Mouse (Mus musculus): ENCODE measurements at regions not wholly inside any gene's neighbourhood (a gene's known extent, or its start where the extent isn't known, plus 50 kb on each side); places are given as distances from the start of the nearest gene placed in this dataset.

DNA sequence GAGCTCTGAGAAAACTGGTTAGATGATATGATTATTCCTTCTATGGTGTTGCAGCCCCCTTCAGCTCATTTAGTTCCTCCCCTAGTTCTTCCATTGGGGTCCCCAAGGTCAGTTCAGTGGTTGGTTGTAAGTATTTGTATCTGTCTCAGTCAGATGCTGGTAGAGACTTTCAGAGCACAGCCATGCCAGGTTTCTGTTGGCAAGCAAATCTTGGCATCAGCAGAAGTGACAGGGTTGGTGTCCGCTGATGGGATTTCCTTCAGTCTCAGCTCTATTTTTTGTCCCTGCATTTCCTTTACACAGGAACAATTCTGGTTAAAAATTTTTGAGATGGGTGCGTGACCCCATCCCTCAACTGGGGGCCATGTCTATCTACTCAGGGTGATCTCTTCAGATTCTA, 55.3 kb upstream of the Spaca1 start:
- no peak for DNase-seq

DNA sequence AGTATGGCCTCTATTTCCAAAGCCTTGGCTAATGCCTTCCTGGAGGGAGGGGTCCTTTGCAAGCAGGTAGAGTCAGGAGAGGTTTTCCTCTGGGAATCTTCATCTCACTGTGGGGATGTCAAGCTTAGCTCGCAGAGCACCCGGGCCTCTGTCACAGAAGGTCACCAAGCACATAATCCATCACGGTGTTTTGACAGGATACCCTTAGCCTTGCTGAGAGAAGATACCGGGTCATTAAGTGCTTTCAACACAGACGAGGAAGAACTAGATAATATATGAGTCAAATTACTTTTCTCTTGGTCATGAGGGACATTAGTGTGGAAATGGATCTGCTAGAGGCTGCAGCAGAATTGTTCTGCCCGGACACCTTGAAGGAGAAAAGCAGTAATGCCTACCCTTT, 64.3 kb upstream of the Spaca1 start:
- DNase-seq, result no peak

DNA sequence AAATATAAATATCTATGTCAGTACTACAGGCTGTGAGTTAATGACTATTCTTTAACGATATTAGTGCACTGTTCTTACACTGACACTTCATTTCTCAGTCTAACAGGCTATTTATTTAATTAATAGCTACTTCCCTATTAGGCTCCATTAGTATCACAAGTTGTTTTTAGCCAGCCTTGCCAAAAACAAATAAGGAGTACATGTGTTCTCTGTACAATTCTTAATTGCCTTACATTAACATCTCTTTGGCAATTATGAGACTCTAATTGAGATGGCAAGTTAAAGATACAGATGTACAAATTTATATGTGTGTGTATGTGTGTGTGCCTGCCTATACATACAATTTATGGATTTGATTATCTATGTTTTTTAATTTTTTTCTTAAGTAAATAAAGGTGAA, 67.1 kb upstream of the Spaca1 start:
- DNase-seq, result no peak

DNA sequence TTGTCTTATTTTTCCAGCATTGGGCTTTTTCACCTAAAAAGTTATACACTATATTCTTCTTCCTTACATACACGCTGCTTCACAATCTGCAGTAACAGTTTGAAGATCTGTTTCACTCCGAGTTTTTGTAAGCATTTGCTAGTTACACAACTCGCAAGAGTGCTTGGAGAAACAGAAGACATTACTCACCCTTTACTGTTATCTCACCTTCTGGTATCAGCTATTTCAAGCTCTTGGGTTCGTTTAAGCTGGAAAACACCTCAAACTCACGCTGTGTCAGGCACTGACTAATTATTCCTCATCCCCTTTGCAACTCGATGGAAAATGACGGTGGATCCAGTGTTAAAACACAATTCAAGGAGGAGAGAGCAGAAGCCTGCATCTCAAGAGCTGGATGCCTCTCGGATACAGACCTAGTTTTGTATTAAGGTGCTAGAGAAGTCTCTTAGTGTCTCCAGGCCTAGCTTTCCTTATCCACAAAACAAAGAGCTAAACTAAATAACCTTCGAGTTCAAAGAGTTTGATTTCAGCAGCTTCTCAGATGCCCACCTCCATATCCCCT, 73.0 kb upstream of the Spaca1 start:
- DNase-seq, result no peak

DNA sequence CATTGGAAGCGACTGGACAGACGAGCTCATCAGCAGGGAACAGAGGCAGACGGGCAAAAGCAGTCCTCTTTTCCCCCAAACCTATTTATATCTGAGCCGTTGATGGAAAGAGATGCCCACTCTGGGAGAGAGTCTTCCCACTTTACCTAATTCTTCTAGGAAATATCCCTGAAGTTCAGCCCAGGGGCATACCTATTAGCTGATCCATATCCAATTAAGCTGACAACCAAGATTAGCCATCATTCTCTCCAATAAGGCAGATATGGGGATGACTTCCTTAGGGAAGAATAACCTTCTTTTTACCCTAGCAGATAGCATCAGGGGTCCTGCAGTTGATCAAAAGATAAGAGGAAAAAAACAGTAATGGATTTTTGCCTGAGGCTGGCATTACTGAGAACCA, 78.2 kb upstream of the Spaca1 start:
- no peak for DNase-seq

DNA sequence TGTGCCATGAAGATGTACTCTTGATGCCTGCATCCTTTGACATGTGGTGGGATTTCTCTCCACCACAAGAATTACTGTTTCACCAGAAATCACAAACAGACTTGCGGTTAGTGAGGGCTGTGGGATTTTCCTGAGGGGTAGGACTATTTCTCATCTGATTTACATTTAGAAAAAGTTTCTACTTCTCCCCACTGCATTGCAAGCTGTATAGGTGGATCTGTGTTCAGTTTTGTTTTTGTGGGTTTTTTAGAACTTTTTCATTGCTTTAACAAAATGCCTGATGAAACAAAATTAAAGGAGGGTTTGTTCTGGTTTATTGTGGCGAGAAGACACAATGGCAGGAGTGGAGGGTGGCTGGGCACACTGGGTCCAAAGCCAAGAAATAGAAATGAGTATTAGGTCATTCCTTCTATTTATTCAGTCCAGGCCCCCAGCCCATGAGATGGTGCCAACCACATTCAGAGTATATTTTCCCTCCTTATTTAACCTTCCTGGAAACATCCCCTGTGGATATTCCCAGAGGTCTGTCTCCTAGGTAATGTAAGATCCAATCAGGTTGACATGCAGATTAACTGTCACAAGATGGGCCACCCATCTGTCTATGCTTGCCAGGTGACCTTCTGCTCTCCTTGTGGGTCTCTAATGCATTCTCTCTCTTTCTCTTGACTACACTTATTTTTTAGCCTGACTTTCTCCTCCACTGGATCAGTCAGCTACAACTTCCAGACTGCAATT, 96.3 kb upstream of the Spaca1 start:
- DNase-seq, result no peak

DNA sequence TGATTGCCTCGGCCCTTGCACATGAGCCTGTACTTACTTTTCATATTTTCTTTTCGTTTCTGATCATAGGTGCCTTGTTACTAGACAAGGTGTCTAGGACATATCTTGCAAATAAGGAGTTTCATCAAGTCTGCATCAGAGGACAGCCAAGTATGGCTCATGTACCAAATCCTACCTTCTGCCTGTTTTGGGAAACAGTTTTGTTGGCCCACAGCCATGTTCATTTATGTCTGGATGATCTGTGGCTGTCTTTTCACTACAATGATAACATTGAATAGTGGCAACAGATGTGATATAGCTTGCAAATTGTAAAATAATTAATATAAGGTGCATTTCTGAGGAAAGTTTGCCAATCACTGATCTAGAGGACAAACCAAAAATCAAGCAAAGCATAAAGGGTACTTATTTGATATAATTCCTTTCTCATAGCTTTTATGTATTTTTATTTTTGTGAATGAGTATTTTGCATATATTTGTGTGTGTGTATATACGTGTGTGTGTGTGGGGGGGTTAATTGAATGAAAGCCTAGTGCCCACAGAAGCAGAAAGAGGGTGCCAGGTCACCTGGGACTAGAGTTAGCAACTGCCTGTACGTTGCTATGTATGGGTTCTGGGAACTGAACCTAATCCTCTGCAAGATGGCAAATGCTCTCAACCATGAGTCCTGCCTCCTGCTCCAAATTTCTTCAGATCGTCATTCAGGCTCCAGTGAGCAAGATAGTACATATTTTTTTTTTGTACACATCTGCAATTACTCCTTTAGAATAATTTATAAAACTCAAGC, 99.2 kb upstream of the Spaca1 start:
- DNase-seq, result no peak

DNA sequence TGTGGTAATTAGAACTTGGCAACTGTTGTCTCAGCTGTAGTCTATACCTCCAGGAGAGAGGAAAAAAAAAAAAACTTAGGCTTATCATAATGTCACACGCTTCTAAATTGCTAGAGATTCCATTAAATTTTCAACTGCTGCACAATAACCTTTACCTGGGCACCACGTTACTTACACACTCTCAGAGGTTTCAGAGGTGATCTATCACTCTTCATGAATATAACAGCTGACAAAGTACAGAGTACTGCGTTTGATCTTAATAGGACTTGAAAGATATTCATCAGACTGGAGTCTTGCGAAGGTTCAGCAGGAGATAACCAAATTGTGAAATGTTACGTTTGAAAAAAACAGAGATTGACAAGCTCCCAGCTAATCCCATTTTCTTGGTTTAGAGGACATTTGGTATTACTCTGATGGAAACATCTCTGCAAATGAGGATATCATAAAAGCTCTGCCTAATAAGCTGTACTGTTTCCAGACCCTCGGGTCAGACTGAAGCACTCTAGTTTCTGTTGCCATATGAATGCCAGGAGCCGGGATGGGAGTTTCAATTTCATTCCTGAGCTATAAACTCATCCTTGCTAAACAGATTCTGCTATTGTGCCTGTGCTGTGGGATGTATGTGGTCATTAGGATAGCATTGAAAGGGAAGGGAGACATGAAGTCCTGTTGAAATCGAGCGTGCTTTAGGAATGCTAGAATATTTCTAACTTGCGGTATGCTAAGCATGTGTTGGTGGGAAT, 101.8 kb upstream of the Spaca1 start:
- DNase-seq, result no peak

DNA sequence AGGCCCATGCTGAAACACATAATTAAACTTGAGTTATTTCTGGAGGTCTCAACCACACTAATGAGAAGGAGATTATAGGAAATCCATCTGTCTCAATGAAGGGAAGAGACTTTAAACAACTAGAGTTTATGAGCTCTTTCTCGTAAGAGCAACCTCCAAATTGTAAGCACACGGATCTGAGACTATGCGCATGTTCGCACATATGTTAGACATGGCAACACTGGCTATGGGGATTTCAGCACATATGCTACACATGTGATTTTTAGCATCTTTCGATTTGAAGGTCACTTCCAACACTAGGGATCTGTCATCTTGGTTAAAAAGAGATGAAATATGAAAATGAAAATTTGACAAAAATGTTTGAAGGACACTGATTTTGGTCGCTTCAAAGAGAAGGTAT, 105.5 kb upstream of the Spaca1 start:
- no peak for DNase-seq

DNA sequence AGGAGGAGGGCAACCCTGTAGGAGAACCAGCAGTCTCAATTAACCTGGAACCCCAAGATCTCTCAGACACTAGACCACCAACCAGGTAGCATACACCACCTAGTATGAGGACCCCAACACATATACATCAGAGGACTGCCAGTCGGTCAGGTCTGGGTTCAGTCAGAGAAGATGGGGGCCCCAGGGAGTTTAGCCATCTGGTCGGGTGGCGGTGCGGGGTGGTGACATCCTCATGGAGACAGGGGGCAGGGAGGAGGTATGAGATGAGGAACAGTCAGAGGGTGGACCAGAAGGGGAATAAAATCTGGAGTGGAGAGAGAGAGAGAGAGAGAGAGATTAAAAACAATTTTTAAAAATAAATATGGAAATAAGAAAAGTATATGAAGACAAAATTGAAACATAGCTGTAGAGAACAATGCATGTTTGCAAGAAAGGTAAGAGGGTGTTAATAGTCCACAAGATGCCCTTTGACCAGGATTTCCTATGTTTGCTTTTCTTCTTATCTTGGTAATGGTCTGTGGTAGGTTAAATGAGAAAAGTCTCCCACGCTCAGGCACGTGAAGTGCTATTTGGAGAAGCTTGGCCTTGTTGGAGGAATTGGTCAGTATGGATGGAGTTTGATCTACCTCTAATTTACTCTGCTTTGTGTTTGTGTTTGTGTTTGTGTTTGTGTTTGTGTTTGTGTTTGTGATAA, 108.0 kb upstream of the Spaca1 start:
- DNase-seq, result no peak

DNA sequence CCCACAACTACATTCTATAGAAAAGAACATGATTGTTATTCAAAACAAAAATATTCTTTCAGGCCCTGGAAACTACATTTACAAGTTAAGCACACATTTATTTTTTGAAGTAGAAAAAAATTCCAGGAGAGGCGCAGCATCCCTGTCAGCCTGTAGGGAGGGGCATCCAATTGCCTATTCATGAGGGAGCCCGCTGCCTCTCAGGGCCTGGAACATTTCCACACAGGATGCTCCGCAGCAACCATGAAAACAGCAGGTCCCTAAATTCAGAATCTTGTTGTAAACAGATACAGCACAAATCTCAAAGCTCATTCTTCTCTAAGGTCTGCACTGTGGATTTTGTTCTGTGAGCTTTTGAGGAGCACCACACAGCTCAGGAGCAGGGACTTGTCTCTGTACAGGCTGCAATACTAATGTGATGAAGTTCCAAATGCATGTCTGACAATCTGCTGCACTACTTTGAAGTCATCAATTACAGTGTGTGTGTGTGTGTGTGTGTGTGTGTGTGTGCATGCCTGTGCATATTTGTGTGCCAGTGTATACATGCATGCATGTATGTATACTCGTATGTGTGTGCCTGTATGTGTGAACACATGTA, 121.4 kb upstream of the Spaca1 start:
- DNase-seq, result no peak

DNA sequence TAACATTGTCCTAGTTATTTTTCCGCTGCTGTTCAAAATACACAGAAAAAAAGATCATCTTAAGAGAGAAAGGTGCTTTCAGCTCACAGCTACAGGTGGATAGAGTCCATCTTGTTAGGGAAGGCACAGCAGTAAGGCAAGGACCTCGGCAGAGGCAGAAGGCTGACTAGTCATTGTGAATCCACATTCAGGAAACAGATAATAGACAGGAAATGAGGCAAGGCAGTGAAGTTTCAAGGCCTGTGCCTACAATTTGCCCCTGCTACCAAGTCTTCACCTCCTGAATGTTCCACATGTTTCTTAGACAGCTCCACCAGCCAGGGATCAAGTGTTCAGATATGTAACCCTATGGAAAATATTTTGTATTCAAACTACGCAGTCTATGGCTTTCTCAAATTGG, 122.0 kb upstream of the Spaca1 start:
- no peak for DNase-seq

DNA sequence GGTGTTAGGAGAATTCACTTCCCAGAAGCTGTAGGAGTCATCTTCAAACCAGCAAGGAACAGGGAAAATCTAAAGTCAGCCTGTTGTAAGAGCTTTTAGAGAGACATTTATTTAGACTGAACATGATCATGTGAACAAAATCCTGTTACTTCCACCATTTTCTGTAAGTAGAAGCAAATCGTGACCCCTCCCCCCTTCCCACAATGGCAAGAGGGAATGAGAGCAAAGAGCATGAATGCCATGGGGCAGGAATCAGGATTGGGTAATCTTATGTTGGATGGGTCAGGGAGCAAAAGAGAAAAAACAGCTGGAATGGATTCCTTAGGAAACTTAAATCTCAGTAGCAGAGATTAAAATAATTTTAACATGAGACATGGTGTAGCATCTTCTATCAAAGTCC, 127.4 kb upstream of the Spaca1 start:
- DNase-seq, result no peak

DNA sequence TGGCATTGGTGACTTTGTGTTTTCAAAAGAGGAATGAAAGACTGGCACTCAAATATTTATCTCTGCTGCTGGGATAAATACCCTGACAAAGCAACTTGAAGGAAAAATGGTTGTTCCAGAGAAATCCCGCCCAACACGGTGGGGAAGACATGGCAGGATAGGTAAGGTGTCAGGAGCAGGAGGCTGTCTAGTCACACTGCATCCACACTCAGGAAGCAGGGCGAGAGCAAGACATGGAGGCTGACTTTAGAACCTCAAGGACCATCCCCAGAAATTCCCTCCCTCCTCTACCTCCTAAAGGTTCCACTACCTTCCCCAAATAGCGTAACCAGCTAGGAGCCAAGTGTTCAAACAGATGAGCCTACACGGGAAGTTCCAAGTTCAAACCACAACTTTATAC, 136.5 kb upstream of the Spaca1 start:
- DNase-seq, result no peak

DNA sequence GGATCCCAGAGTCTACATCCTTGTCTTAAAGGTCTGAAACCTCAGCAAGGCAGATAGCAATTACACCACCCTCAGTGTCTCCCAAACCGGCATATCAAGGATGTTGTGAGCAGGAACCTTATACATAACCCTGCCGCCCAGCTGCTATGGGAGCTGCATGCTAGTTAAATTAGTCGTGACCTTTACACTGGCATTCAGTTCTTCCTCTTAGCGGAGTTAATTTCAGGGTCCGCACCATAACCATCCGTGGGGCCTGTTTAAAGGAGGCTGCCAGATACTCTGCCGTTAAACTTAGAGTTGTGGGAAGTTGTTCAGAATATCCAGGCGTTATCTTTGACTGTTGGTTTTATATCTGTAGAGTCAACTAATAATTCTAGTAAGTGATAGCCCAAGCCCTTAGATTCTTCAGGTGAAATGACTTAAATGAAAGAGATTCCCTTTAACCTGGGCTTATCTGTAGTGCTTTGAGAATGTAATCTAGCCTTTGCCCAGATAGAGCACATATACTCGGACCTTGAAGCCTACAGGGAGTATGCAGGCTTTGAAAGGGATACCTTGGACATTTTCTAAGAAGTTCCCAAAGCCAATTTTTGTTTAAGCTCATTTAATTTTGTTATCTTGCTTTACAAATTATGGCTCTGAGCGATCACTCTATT, 153.3 kb upstream of the Spaca1 start:
- no peak for DNase-seq

DNA sequence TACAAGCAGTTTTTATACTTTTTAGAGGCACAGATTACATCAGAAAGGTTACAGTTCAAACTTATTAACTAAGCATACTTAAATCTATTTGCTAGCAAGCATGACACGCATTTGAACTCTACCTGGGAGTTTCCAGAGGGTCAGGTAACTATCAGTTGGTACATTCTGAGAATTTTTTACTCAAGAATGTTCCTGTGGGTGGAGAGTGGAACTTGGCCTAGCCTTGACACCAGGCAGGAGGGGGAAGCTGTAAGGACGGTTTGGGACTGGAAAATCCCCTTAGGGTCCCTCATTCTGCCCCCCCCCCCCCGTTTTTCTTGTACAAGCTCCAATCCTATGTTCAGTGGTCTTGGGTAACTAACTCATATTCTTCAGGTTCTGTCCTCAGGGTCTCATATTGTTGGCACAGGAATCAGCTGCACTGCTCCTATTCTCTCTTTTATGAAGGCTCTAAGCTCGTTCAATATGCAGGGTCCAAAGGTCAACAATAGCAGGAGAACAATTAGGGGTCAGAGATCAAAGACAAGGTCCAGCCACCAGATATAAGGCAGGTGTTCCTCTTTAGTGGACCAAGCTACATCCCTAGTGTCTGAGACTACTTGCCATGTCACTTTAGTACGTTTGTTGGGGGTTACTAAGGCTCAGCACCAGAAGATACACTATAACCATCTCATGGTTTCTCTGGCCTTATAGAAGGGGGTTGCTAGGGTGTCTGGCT, 159.3 kb upstream of the Spaca1 start:
- DNase-seq, result no peak

DNA sequence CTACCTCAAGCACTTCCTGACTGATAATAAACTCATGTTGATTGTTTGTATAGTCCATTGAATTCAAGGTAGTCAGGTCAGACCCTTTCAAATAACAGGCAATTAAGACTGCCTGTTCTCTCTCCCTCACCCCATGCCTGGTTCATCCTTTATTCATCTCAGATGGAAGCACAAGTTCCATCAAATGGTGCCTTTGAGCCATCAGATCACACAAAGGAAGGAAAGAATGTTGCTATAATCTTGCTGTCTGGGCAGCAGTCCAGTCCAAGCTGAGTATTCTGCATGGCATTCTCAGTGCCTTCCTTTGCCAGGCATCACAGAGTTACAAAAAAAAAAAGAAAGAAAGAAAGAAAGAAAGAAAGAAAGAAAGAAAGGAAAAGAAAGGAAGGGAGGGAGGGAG, 163.7 kb upstream of the Spaca1 start:
- no peak for DNase-seq

DNA sequence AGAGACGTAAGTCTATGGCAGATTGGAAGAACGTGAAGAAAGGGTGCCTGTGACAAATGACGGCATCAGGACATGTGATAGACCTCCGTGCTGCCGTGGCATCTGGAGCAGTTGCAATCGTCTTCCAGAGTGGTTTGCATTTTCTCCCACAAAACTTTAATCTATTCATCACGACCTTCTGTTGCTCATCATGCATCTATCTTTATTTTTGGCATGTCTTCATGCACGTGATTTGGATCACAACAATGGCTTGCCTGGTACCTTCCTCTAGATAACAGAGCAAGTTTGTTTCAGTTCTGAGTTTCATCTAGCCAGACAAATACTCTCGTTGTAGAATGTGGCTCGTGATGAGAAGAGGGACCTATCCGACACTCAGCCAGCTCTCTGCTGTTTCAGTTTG, 164.4 kb upstream of the Spaca1 start:
- DNase-seq, result no peak

DNA sequence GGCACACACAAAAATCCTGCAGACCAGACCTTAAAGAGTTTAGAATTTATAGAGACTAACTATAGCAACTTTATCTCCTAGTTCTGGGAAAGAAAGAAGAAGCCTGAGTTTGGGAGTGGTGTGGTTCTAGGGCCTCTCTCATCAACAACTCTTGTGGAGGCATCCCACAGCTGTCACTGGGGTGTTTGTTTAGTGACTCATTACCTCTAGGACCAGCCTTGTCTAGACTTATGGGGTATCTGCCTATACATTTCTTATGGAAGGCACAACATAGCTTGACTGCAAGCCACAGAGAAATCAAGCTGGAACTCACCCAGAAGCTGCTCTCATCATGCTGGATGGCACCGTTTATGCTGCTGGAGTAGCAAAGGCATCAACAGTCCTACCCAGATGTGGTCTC, 171.9 kb upstream of the Spaca1 start:
- no peak for DNase-seq

DNA sequence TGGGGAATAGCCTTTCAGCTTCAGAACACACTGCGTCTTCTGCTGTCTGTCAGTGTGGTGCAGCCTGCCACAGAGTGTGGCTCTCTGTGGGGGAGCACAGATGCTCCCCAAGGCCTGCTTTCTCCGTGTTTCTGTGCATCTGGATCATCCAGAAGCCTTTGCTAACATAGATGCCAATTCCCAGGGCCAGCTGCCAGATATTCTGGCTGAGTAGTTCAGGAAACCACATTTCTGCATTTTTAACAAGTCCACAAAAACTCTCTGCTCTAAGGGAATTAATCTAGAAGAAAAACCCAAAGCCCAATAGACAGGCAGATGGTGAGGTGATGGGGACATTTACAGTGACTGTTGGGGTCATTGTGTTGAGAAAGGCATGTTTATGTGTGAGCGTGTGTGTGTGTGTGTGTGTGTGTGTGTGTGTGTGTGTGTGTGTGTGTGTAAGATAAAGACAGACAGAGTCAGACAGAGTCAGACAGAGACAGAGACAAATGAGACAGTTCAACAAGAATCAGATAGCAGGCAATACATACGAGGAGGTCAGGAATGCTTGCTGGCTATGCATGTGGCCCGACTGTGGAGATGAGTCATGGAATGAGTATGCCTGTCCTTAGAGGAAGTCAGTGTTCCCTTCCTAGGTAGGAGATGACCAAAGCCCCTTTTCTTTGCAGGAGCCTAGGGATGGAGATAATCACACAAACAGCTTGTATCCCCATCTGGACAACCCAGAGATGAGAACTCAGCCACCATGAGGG, 176.3 kb upstream of the Spaca1 start:
- DNase-seq, result no peak

DNA sequence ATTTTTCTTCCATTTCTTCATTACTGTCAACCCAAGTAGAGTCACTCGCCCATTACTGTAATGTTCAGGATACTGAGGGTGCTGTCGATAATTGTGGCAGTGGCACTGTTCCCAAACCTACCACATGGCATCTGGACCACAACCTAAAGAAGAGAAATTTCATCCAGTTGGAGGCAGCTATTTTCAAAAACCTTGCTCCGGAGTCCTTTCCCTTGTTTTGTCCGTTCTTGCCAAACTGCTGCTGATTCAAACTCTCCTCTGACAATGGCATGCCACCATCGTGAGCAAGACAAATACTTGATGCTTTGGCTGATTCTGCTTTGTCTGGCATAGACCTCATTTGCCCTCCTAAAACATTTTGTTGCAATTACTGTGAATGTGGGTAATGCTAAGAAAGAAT, 176.9 kb upstream of the Spaca1 start:
- no peak for DNase-seq
